Mouse (Mus musculus) frontal cortex, postnatal 10 days (tissue): ENCODE results near the gene Luc7l.

Experiments
- DNase-seq, 2 experiments: peaks; one replicate each; pipeline ENCODE4 v3.0.0; 2022; ENCODE audit warnings: low spot score in 2 of 2, mixed read lengths in 1 of 2

The Luc7l gene

DNA sequence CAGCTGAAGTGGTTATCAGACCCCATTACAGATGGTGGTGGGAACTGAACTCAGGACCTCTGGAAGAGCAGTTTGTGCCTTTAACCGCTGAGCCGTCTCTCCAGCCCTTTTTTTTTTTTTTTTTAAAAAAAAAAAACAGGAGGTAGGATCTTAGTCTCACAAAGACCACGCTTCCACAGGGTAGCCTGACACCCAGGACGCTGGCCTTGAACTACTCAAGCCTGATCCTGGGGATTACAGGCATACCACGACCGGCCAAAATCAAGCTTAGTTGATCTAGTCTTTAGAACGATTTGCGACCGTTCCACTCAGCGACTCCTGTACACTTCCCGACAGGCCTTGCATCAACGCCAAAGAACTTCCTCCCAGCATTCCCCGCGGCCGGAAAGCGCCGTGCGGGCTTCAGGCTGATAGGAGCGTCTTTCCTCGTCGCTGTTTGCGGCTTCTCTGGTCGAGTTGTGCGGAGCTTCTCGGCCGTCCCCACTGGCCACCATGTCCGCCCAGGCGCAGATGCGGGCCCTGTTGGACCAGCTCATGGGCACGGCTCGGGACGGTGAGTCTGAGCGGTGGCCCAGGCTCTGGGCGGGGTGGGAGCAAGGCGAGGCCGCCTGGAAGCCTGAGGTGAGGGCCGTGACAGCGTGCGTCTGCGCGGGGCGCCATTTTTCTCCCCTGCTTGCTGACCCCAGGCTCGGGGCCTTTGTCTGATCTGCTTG lies at the start of gene Luc7l:
TSS of gene Luc7l (plus strand) at position 358 of the 713 bp plus-strand sequence.
- peak; percentile 84 to 92 for DNase-seq

DNA sequence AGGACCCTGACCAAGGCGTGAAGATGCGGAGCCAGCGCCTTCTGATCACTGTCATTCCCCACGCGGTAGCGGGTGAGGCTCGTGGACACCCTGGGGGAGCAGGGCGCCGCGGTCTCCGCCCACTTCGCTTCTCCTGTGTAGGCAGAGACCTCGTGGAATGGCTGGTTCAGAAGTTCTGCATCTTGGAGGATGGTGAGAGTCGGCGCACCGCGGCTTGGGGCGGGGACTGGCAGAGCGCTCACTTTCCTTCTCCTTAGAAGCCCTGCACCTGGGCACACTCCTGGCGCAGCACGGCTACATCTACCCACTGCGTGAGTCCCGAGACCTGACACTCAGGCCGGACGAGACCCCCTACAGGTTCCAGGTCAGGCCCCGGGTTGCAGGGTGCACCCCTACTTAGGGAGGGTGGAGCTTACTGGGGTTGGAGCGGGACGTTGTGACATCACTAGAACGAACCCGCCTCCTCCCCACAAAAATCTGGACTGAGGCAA lies 49.3 kb upstream of the Luc7l start:
- peak; percentile 59 to 62 for DNase-seq

- DNase-seq = no peak
Measured at GRCm38 (mm10) chr17:26204766-26205165, 47.9 kb upstream of the Luc7l start.

- DNase-seq = no peak
Measured at GRCm38 (mm10) chr17:26206392-26206791, 46.3 kb upstream of the Luc7l start.

DNA sequence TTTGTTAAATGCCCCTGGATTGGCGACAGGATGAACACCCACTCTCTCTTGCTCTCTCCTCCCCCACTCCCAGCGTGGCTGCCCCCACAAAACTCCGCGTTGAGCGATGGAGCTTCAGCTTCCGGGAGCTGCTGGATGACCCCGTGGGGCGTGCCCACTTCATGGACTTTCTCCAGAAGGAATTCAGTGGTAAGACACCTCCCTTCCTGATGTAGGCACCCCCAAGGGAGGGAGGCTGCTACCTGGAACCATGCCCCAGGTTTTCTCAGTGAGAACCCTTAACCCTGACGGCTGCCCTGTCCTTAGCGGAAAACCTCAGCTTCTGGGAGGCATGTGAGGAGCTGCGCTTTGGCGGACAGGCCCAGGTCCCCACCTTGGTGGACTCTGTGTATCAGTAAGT lies 45.0 kb upstream of the Luc7l start, which contains the start of gene Arhgdig:
TSS of gene Arhgdig (minus strand) at position 101 of the 400 bp plus-strand sequence.
- DNase-seq = no peak

DNA sequence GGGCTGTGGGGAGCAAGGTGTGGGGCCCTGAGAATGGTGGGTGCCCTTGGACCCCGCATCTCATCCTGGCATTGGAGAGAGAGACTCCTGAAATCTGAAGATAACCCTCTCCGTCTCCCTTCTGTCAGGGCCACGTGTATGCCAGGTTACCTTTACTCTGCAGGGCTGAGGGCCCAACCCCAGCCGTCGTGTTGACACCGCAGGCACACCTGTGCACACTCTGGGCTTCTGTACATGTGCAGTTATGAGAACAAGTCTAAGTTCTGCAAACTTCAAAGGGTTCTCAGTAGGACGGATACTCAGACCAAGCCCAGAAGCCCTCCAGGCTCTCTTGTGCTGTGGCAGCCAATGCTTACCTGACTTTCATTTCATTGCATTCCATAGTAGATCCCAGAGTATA lies 40.5 kb upstream of the Luc7l start:
- DNase-seq = no peak

GRCm38 (mm10) chr17:26212681-26213080 lies 40.0 kb upstream of the Luc7l start:
- DNase-seq = no peak

DNA sequence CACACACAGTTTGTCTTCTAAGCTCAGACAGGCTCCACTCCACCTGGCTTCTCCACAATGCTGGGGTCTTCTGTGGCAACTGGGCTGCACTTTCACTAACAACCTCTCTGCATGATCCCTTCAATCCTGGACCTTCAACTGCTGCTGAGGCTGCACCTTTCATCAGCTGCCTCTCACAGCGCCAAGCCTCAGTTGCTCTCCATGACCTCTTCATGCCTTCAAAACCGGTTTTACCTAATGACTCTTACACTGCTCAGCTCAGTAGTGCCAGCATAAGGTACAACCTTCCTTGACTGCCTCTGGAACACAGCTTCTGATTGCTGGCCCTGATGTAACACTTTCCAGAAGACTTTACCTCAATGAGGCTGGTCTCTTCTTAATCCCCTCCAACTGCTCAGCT lies 31.2 kb upstream of the Luc7l start:
- DNase-seq = no peak

- DNase-seq = no peak
Measured at GRCm38 (mm10) chr17:26225150-26225549, 27.5 kb upstream of the Luc7l start.

- no peak for DNase-seq
Measured at GRCm38 (mm10) chr17:26229776-26230175, 22.9 kb upstream of the Luc7l start.

GRCm38 (mm10) chr17:26231156-26231555 lies 21.5 kb upstream of the Luc7l start:
- no peak for DNase-seq

DNA sequence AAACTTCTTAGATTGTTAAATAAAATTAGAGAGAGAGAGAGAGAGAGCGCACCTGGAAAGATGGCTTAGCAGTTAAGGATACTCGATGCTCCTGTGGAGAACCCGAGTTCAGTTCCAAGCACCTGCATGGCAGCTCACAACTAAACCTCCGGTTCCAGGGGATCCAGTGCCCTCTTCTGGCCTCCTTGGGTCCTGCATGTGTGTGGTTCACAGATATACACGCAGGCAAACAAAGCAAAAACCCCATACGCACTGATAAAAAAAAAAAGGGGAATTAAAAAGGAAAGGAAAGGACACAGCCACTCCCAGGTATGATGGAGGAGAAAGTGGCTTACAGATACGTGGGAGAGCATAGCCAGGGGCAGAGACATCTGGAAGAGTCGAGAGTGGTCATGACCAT lies 19.8 kb upstream of the Luc7l start:
- no peak for DNase-seq

DNA sequence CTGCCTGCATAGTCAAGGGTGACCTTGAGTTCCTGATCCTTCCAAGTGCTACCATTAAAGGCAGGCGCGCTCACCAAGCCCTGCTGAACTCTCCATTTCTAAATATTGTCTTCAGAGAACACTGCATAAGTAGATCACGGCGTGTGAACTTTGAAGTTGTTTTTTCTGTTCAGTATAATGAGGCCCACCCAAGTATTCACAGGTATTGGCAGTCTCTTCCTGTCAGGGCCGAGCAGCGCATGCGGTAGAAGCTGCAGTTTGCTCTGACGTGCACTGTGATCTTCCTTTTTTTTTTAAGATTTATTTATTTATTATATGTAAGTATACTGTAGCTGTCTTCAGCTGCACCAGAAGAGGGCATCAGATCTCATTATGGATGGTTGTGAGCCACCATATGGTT lies 18.3 kb upstream of the Luc7l start:
- DNase-seq = no peak

GRCm38 (mm10) chr17:26235077-26235815 lies 17.4 kb upstream of the Luc7l start:
- no peak for DNase-seq

GRCm38 (mm10) chr17:26237667-26238066 lies 15.0 kb upstream of the Luc7l start:
- DNase-seq = no peak

GRCm38 (mm10) chr17:26239551-26239950 lies 13.1 kb upstream of the Luc7l start:
- DNase-seq = no peak

- no peak for DNase-seq
Measured at GRCm38 (mm10) chr17:26240120-26240790, 12.4 kb upstream of the Luc7l start.

DNA sequence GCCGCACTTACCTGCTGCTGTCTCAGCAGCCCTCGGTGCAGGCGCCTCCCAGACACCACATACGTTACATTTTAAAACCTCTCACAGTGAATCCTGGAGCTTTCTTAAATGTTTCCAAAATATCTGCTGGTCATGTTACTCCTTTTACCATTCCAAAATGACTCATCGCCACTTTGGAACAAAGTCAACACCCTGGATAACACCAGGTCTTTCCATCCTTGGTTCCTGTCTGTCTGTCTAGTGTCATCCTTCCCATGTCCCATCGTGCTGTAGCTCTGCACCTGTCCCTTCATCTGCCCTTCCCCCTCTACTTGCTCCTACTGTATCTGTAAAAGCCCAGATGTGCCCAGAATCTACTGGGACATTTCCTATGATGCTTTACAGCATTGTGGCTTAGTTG lies 11.7 kb upstream of the Luc7l start:
- DNase-seq = no peak

- DNase-seq = no peak
Measured at GRCm38 (mm10) chr17:26243471-26244100, 9.1 kb upstream of the Luc7l start.

- DNase-seq = peak; percentile 86 to 88
Measured at GRCm38 (mm10) chr17:26244101-26244841, 8.4 kb upstream of the Luc7l start, which contains the start of gene Fam234a. TSS of gene Fam234a (minus strand) at chr17:26244242.

- DNase-seq = no peak
Measured at GRCm38 (mm10) chr17:26251886-26252538, 684 bp upstream of the Luc7l start.
